Comparison of ENCODE assay signal across 9 mouse cellular contexts in genomic region chr13:114455788-114456187, GRCm38 (mm10). TPM values are rescaled to one million over a fixed set of nuclear protein-coding genes. Genes with fewer than 3 reads are reported as not detected.
DNase-seq lines count a peak whose midpoint lies in the region; ATAC-seq and TF ChIP-seq lines count a peak whose summit lies in the region.
"Had no signal": no experiment of that assay in that cellular context is flagged by ENCODE, and none has a peak within 500 bp of the region (broad histone marks: within the 10 kb centered on the region; RNA-seq: fewer than 3 reads in every experiment).

No protein-coding gene starts in this region.

- TF ChIP-seq CTCF in thymus, adult 2 months (IDR thresholded peaks at IDR 0.05; ENCODE audit: borderline replicate concordance, control insufficient read depth, extremely low read depth, insufficient read depth, low read length, poor library complexity): no peak
- TF ChIP-seq CTCF in left cerebral cortex, adult 2 months (IDR thresholded peaks at IDR 0.05): no peak

- H3K9ac ChIP-seq in heart, embryonic 15.5 days: 0 out of 2 replicates have a peak overlapping the region, but pooled peaks have one; percentile 29
- H3K9ac ChIP-seq in embryonic facial prominence, embryonic 12.5 days: 0 out of 2 replicates have a peak overlapping the region, but pooled peaks have one; percentile 7
- peak overlapping the region; percentile 51; the same call in 1 of the 2 replicates for H3K9ac ChIP-seq in hindbrain, embryonic 14.5 days
- H3K9ac ChIP-seq in midbrain, embryonic 13.5 days (replicated peaks): peak overlapping the region; percentile 68; the same call in 1 of the 2 replicates

- no peak for ATAC-seq in heart, embryonic 15.5 days (replicated peaks; ENCODE audit: insufficient number of reproducible peaks, insufficient read depth, low FRiP score, low read depth)
- ATAC-seq in embryonic facial prominence, embryonic 12.5 days (ENCODE audit: insufficient number of reproducible peaks, insufficient read depth, low FRiP score, low TSS enrichment): no peak
- ATAC-seq in hindbrain, embryonic 14.5 days (ENCODE audit: low FRiP score): no peak
- no peak for ATAC-seq in midbrain, embryonic 13.5 days
- no peak for ATAC-seq in granulocyte monocyte progenitor cell, adult 5-6 weeks (replicated peaks; ENCODE audit: poor library complexity, severe bottlenecking)

- TF ChIP-seq POLR2A in thymus, adult 2 months (IDR thresholded peaks at IDR 0.05; ENCODE audit: control insufficient read depth, extremely low read depth, insufficient read depth, low read length, poor library complexity): no peak

- peaks cover 32% of the 10 kb centered on the region for H3K4me1 ChIP-seq in heart, embryonic 15.5 days (replicated peaks)
- peaks cover 5% of the 10 kb centered on the region for H3K4me1 ChIP-seq in embryonic facial prominence, embryonic 12.5 days
- H3K4me1 ChIP-seq in hindbrain, embryonic 14.5 days (replicated peaks; ENCODE audit: control insufficient read depth, insufficient read depth, low read length): peaks cover 24% of the 10 kb centered on the region
- peaks cover 44% of the 10 kb centered on the region for H3K4me1 ChIP-seq in midbrain, embryonic 13.5 days (replicated peaks)
- H3K4me1 ChIP-seq in thymus, adult 2 months (replicated peaks; ENCODE audit: control insufficient read depth, insufficient read depth, low read length): peaks cover 8% of the 10 kb centered on the region; the same call in 1 of the 2 replicates

- H3K4me2 ChIP-seq in heart, embryonic 15.5 days: peak overlapping the region; percentile 100
- H3K4me2 ChIP-seq in embryonic facial prominence, embryonic 12.5 days (replicated peaks): peak overlapping the region; percentile 92
- H3K4me2 ChIP-seq in hindbrain, embryonic 14.5 days (replicated peaks): peak overlapping the region; percentile 97
- peak overlapping the region; percentile 95 for H3K4me2 ChIP-seq in midbrain, embryonic 13.5 days (replicated peaks)

- intact Hi-C loops in left cerebral cortex, adult 2 months (cut with DNase I): loop anchor here (5.0 kb wide), 1 partner anchor 68 kb away; the partner anchor contains the start of gene Ndufs4

- H3K36me3 ChIP-seq in heart, embryonic 15.5 days: no peaks in the 10 kb centered on the region
- H3K36me3 ChIP-seq in embryonic facial prominence, embryonic 12.5 days: no peaks in the 10 kb centered on the region
- H3K36me3 ChIP-seq in hindbrain, embryonic 14.5 days (replicated peaks; ENCODE audit: control insufficient read depth, insufficient read depth): no peaks in the 10 kb centered on the region
- peaks cover 11% of the 10 kb centered on the region for H3K36me3 ChIP-seq in midbrain, embryonic 13.5 days
- H3K36me3 ChIP-seq in thymus, adult 2 months (ENCODE audit: control insufficient read depth, insufficient read depth, low read length): no peaks in the 10 kb centered on the region

- H3K9me3 ChIP-seq in heart, embryonic 15.5 days (replicated peaks): no peaks in the 10 kb centered on the region
- 0 out of 2 replicates have a peak, but pooled peaks cover 3% of the 10 kb centered on the region for H3K9me3 ChIP-seq in embryonic facial prominence, embryonic 12.5 days
- H3K9me3 ChIP-seq in hindbrain, embryonic 14.5 days (ENCODE audit: control insufficient read depth, low read length): no peaks in the 10 kb centered on the region
- H3K9me3 ChIP-seq in midbrain, embryonic 13.5 days: no peaks in the 10 kb centered on the region

- no peak overlapping the region for H3K27ac ChIP-seq in heart, embryonic 15.5 days
- H3K27ac ChIP-seq in embryonic facial prominence, embryonic 12.5 days: no peak overlapping the region
- no peak overlapping the region for H3K27ac ChIP-seq in hindbrain, embryonic 14.5 days
- H3K27ac ChIP-seq in midbrain, embryonic 13.5 days: no peak overlapping the region
- H3K27ac ChIP-seq in thymus, adult 2 months (ENCODE audit: control insufficient read depth, insufficient read depth, low read length): no peak overlapping the region
- no peak overlapping the region for H3K27ac ChIP-seq in left cerebral cortex, adult 2 months

- peak overlapping the region; percentile 67 for H3K4me3 ChIP-seq in heart, embryonic 15.5 days
- peak overlapping the region; percentile 56 for H3K4me3 ChIP-seq in embryonic facial prominence, embryonic 12.5 days
- H3K4me3 ChIP-seq in hindbrain, embryonic 14.5 days (replicated peaks; ENCODE audit: low read length): peak overlapping the region; percentile 61
- peak overlapping the region; percentile 51 for H3K4me3 ChIP-seq in midbrain, embryonic 13.5 days (replicated peaks)
- H3K4me3 ChIP-seq in thymus, adult 2 months (ENCODE audit: control insufficient read depth, insufficient read depth, low read length): no peak overlapping the region
- H3K4me3 ChIP-seq in left cerebral cortex, adult 2 months: no peak overlapping the region

- H3K27me3 ChIP-seq in heart, embryonic 15.5 days: peaks cover 45% of the 10 kb centered on the region
- peaks cover 22% of the 10 kb centered on the region for H3K27me3 ChIP-seq in embryonic facial prominence, embryonic 12.5 days
- peaks cover 37% of the 10 kb centered on the region for H3K27me3 ChIP-seq in hindbrain, embryonic 14.5 days (ENCODE audit: control insufficient read depth, insufficient read depth, low read length)
- H3K27me3 ChIP-seq in midbrain, embryonic 13.5 days: peaks cover 12% of the 10 kb centered on the region
- H3K27me3 ChIP-seq in thymus, adult 2 months (ENCODE audit: control insufficient read depth, insufficient read depth, low read length): peaks cover 13% of the 10 kb centered on the region; the same call in 1 of the 2 replicates
- H3K27me3 ChIP-seq: CH12.LX had no signal

- WGBS in heart, embryonic 15.5 days: 52% methylated on average over 13 of the region's 13 CpGs
- WGBS in embryonic facial prominence, embryonic 12.5 days: 22% methylated on average over 13 of the region's 13 CpGs
- WGBS in hindbrain, embryonic 14.5 days: 35% methylated on average over 13 of the region's 13 CpGs
- 16% methylated on average over 13 of the region's 13 CpGs for WGBS in midbrain, embryonic 13.5 days
- 61% methylated on average over 13 of the region's 13 CpGs for WGBS in thymus, adult 2 months

- no peak for DNase-seq in heart, adult 8-10 months (ENCODE audit: low spot score)
- no peak for DNase-seq in hindbrain, embryonic 14.5 days (ENCODE audit: low spot score)
- no peak for DNase-seq in thymus, adult 2 months
- DNase-seq in left cerebral cortex, adult 2 months (ENCODE audit: extremely low spot score in 1 of 2, low spot score in 2 of 2): no peak

RNA-seq across cellular contexts. Expression of gene Fst, which starts 3.0 kb away (rescaled TPM):
- polyA plus RNA-seq in heart, embryonic 15.5 days (2015; fragmentation: Nextera tagmentation; extraction: Ambion mirVana): 3.9 and 6.0 TPM in 2 replicates
- 1 to 10 TPM in 1 of 4 experiments, under 1 TPM in 3; 0.33 to 1.2 (median 0.74) TPM for total RNA-seq in heart, adult 8-10 months (2022)
- polyA plus RNA-seq in embryonic facial prominence, embryonic 12.5 days (2016; fragmentation: Nextera tagmentation; extraction: Ambion mirVana): 41.5 and 46.1 TPM in 2 replicates
- 4.6 and 5.6 TPM in 2 replicates for polyA plus RNA-seq in hindbrain, embryonic 14.5 days (2014; fragmentation: Nextera tagmentation; extraction: Ambion mirVana)
- 16.7 and 17.4 TPM in 2 replicates for polyA plus RNA-seq in midbrain, embryonic 13.5 days (2015; fragmentation: Nextera tagmentation; extraction: Ambion mirVana)
- polyA plus RNA-seq in thymus, adult 2 months (2012; rRNA removed): 2.1 and 2.3 TPM in 2 replicates
- total RNA-seq in granulocyte monocyte progenitor cell, adult 5-6 weeks (2014; fragmentation: Nextera tagmentation): not detected in 2 replicates
- total RNA-seq in granulocyte monocyte progenitor cell, adult 5-6 weeks (2017): not detected in 2 replicates
- 10 to 100 TPM; 10.9 TPM for total RNA-seq in left cerebral cortex, adult 2 months (2021)
- total RNA-seq: CH12.LX had no signal

Comparison
In these comparisons a context has a peak if more than half of its experiments do, and no peak if none do; other contexts are left out.
1. H3K4me3 ChIP-seq: peak in heart, embryonic 15.5 days (single experiment), embryonic facial prominence, embryonic 12.5 days (single experiment), hindbrain, embryonic 14.5 days (single experiment) and midbrain, embryonic 13.5 days (single experiment); none in thymus, adult 2 months (single experiment) and left cerebral cortex, adult 2 months (single experiment).
2. H3K9ac ChIP-seq: peak in every context shown above with its lines; median percentile 68 in midbrain, embryonic 13.5 days; 51 in hindbrain, embryonic 14.5 days; 29 in heart, embryonic 15.5 days; 7 in embryonic facial prominence, embryonic 12.5 days.
3. Peak in every context shown above with its lines, with median percentiles within 50 percentile points of each other: H3K4me2 ChIP-seq.